Mouse (Mus musculus) CH12.LX (cell line): ENCODE measurements around the gene Nedd4. TPM values are rescaled to one million over a fixed set of nuclear protein-coding genes. Genes with fewer than 3 reads are reported as not detected.
A peak's percentile ranks its signal among the peaks of the same experiment; 100 is the strongest.

ENCODE experiments used
- DNase-seq: peaks from one replicate; pipeline ENCODE4 v3.0.0-alpha.2; 2013; ENCODE audit errors: extremely low read depth
- H3K27ac ChIP-seq: 2 replicates; pipeline ENCODE4 v1.5.1; 2012; ENCODE audit warnings: low read depth, mild to moderate bottlenecking, control low read depth, moderate library complexity; ENCODE audit not compliant: insufficient read depth
- H3K27me3 ChIP-seq: replicated peaks from 2 replicates; pipeline ENCODE3; 2012; ENCODE audit warnings: inconsistent platforms
- H3K36me3 ChIP-seq, 2 experiments: replicated peaks in 1 of 2; 2 replicates each; pipeline versions ENCODE3 to v1.6.1; 2012; ENCODE audit warnings: inconsistent platforms in 1 of 2, low read length in 1 of 2, mild to moderate bottlenecking in 1 of 2, mixed read lengths in 1 of 2, moderate library complexity in 1 of 2; ENCODE audit not compliant: control insufficient read depth in 1 of 2, insufficient read depth in 1 of 2
- H3K4me1 ChIP-seq, 2 experiments: 2 replicates each; pipeline ENCODE4 v1.6.1; 2012; ENCODE audit warnings: inconsistent platforms in 1 of 2, moderate library complexity in 1 of 2; ENCODE audit not compliant: insufficient read depth in 2 of 2, control insufficient read depth in 1 of 2
- H3K4me2 ChIP-seq: 2 replicates; pipeline ENCODE4 v1.6.1; 2012; ENCODE audit warnings: low read depth, mild to moderate bottlenecking, control low read depth; ENCODE audit not compliant: poor library complexity, insufficient read depth, severe bottlenecking
- H3K4me3 ChIP-seq, 3 experiments: fragments of 150-350 bp in 1 of 3; sonication (generic) in 1 of 3; replicated peaks in 1 of 3; 2 replicates each; pipeline versions ENCODE3 to v1.5.1; 2011 to 2012; ENCODE audit warnings: low read depth in 2 of 3, low read length in 2 of 3, mild to moderate bottlenecking in 2 of 3, moderate library complexity in 2 of 3, control low read depth in 1 of 3, improper control_type of control experiment in 1 of 3, inconsistent platforms in 1 of 3, mixed read lengths in 1 of 3; ENCODE audit not compliant: poor library complexity in 1 of 3
- H3K79me2 ChIP-seq: replicated peaks from 2 replicates; pipeline ENCODE4 v1.6.1; 2012; ENCODE audit warnings: mild to moderate bottlenecking, moderate library complexity; ENCODE audit not compliant: control insufficient read depth, poor library complexity, insufficient read depth, severe bottlenecking; ENCODE audit errors: extremely low read depth
- H3K9ac ChIP-seq: 2 replicates; pipeline ENCODE4 v1.6.1; 2012; ENCODE audit warnings: low read depth, mild to moderate bottlenecking, control low read depth, moderate library complexity; ENCODE audit not compliant: insufficient read depth
- H3K9me3 ChIP-seq: replicated peaks from 2 replicates; pipeline ENCODE3; 2012; ENCODE audit warnings: low read length, inconsistent platforms, mixed read lengths
- CHD1 ChIP-seq: IDR thresholded peaks from 2 replicates; pipeline ENCODE4 v1.6.1; 2012; ENCODE audit warnings: low read depth, low read length, improper control_type of control experiment, inconsistent platforms
- CTCF ChIP-seq, 2 experiments: IDR thresholded peaks in 1 of 2; conservative IDR thresholded peaks in 1 of 2; 2 replicates each; pipeline ENCODE4 v1.5.1; 2011 to 2012; ENCODE audit warnings: low read depth in 2 of 2, low read length in 2 of 2, improper control_type of control experiment in 1 of 2, inconsistent platforms in 1 of 2, mild to moderate bottlenecking in 1 of 2, moderate library complexity in 1 of 2
- E2F4 ChIP-seq: IDR thresholded peaks from 2 replicates; pipeline ENCODE4 v1.6.1; 2011; ENCODE audit warnings: low read depth, low read length, improper control_type of control experiment; ENCODE audit not compliant: insufficient replicate concordance
- EP300 ChIP-seq: IDR thresholded peaks from 2 replicates; pipeline ENCODE4 v1.6.1; 2011; ENCODE audit warnings: low read length, improper control_type of control experiment
- ETS1 ChIP-seq: conservative IDR thresholded peaks from 2 replicates; pipeline ENCODE4 v1.6.1; 2012; ENCODE audit warnings: low read depth, mild to moderate bottlenecking, inconsistent platforms, low read length, improper control_type of control experiment, moderate library complexity
- GABPA ChIP-seq: IDR thresholded peaks from 2 replicates; pipeline ENCODE4 v1.6.1; 2012; ENCODE audit warnings: low read depth, low read length, improper control_type of control experiment, inconsistent platforms; ENCODE audit not compliant: insufficient replicate concordance
- HCFC1 ChIP-seq: IDR thresholded peaks from 2 replicates; pipeline ENCODE4 v1.6.1; 2012; ENCODE audit warnings: low read depth, mild to moderate bottlenecking, inconsistent platforms, low read length, improper control_type of control experiment
- IRF4 ChIP-seq: IDR thresholded peaks from 2 replicates; pipeline ENCODE4 v1.6.1; 2014; ENCODE audit warnings: low read depth, mild to moderate bottlenecking, inconsistent platforms, low read length, improper control_type of control experiment
- JUND ChIP-seq: conservative IDR thresholded peaks from 2 replicates; pipeline ENCODE4 v1.6.1; 2011; ENCODE audit warnings: low read depth, low read length, improper control_type of control experiment
- MAX ChIP-seq: IDR thresholded peaks from 2 replicates; pipeline ENCODE4 v1.6.1; 2011; ENCODE audit warnings: low read length, improper control_type of control experiment
- MAZ ChIP-seq: IDR thresholded peaks from 2 replicates; pipeline ENCODE4 v1.6.1; 2012; ENCODE audit warnings: low read depth, mild to moderate bottlenecking, inconsistent platforms, low read length, improper control_type of control experiment, moderate library complexity
- MXI1 ChIP-seq: IDR thresholded peaks from 2 replicates; pipeline ENCODE4 v1.6.1; 2011; ENCODE audit warnings: mild to moderate bottlenecking, low read depth, low read length, improper control_type of control experiment
- MYC ChIP-seq: IDR thresholded peaks from 2 replicates; pipeline ENCODE4 v1.6.1; 2011; ENCODE audit warnings: low read depth, mild to moderate bottlenecking, improper control_type of control experiment, low read length
- NELFE ChIP-seq: IDR thresholded peaks from 2 replicates; pipeline ENCODE4 v1.6.1; 2011; ENCODE audit warnings: low read depth, low read length, improper control_type of control experiment
- NRF1 ChIP-seq: IDR thresholded peaks from 2 replicates; pipeline ENCODE4 v1.6.1; 2014; ENCODE audit warnings: low read depth, mild to moderate bottlenecking, inconsistent platforms, low read length, improper control_type of control experiment, moderate library complexity
- PAX5 ChIP-seq: IDR thresholded peaks from 2 replicates; pipeline ENCODE4 v1.6.1; 2012; ENCODE audit warnings: low read length, inconsistent platforms, mixed read lengths
- RAD21 ChIP-seq: IDR thresholded peaks from 2 replicates; pipeline ENCODE4 v1.6.1; 2011; ENCODE audit warnings: low read depth, mild to moderate bottlenecking, low read length, improper control_type of control experiment, moderate library complexity
- RCOR1 ChIP-seq: conservative IDR thresholded peaks from 2 replicates; pipeline ENCODE4 v1.6.1; 2012; ENCODE audit warnings: low read depth, mild to moderate bottlenecking, inconsistent platforms, low read length, improper control_type of control experiment
- SIN3A ChIP-seq: IDR thresholded peaks from 2 replicates; pipeline ENCODE4 v1.6.1; 2012; ENCODE audit warnings: low read length, improper control_type of control experiment, inconsistent platforms
- SMC3 ChIP-seq: IDR thresholded peaks from 2 replicates; pipeline ENCODE4 v1.6.1; 2011; ENCODE audit warnings: low read depth, low read length, improper control_type of control experiment
- TBP ChIP-seq: conservative IDR thresholded peaks from 2 replicates; pipeline ENCODE4 v1.6.1; 2011; ENCODE audit warnings: low read depth, low read length, improper control_type of control experiment
- ZC3H11A ChIP-seq: IDR thresholded peaks from 2 replicates; pipeline ENCODE4 v1.6.1; 2012; ENCODE audit warnings: low read depth, mild to moderate bottlenecking, inconsistent platforms, low read length, improper control_type of control experiment
- ZKSCAN1 ChIP-seq: IDR thresholded peaks from 2 replicates; pipeline ENCODE4 v1.6.1; 2012; ENCODE audit warnings: low read depth, inconsistent platforms, low read length, improper control_type of control experiment, borderline replicate concordance
- ZNF384 ChIP-seq: IDR thresholded peaks from 2 replicates; pipeline ENCODE4 v1.6.1; 2012; ENCODE audit warnings: low read depth, low read length, improper control_type of control experiment, inconsistent platforms
- dilution Hi-C: fragments of 300-500 bp; cut with MboI; formaldehyde crosslinking; loops from 2 replicates; pipeline ENCODE4 v1.14.3; 2020; ENCODE audit warnings: low sequenced_read_pairs; ENCODE audit not compliant: extremely low pct_unique_long_range_greater_than_20kb, extremely low pct_ligation_motif_present
- in situ Hi-C: fragments of 300-500 bp; cut with MboI; formaldehyde crosslinking; loops from 3 replicates; pipeline ENCODE4 v1.14.3; 2019; ENCODE audit warnings: low sequenced_read_pairs, low pct_ligation_motif_present, low pct_unique_long_range_greater_than_20kb, mixed read lengths
- polyA plus RNA-seq: library from polyadenylated mRNA; unstranded; fragments of >175 nt; gene quantifications from 2 replicates; pipeline ENCODE4 v1.2.1, GENCODE M21; 2012; ENCODE audit warnings: low read depth; ENCODE audit not compliant: insufficient read length
- total RNA-seq, 2 experiments: library from RNA; depleted of rRNA; stranded (reverse); fragments of 300-350 nt in 1 of 2; fragments of >200 nt in 1 of 2; gene quantifications; 2 replicates each; pipeline ENCODE4 v1.2.3; 2012 to 2014

Gene Nedd4
- total and polyA plus RNA-seq, 3 experiments = 56.9 to 211 (median 206) TPM

DNA sequence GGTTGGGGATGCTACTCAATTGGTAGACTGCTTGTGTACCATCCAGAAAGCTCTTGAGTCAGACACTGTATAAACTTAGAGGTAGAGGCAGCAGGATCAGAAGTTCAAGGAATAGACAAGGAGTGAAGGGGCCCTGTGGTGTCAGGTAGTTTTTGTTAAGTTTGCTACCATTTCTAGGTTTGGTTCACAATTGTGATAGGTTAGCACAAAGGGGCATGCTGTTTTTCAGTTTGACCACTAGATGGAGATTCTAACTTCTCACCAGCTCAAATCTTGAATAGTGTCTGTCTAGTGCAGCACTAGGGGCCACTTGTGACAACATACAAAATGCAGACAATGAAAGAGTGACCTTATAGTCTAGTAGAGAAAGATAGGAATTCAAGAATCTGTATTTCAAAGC lies 27.0 kb upstream of the Nedd4 start:
- no peaks in the 10 kb centered on the region for H3K79me2 ChIP-seq
- DNase-seq = peak; percentile 53
- dilution Hi-C loops (no loop called here), in situ Hi-C loops (loop anchor here (5.0 kb wide), 1 partner anchor 37 kb away; no protein-coding TSS in a partner anchor)
- H3K36me3 ChIP-seq = no peaks in the 10 kb centered on the region
- no peaks in the 10 kb centered on the region for H3K27me3 ChIP-seq
- no peak overlapping the region for H3K9ac ChIP-seq
- no peak overlapping the region for H3K27ac ChIP-seq
- no peaks in the 10 kb centered on the region for H3K9me3 ChIP-seq
- peaks cover 0 to 24% of the 10 kb centered on the region in 2 experiments; a peak in 2 of 4 replicates for H3K4me1 ChIP-seq
- TF ChIP-seq MYC = peak; percentile 55; the same call in 1 of the 2 replicates
- TF ChIP-seq MAX = peak; percentile 44; the same call in 1 of the 2 replicates
- TF ChIP-seq ZC3H11A = peak; percentile 41; the same call in 1 of the 2 replicates
- no peak for TF ChIP-seq TBP
- no peak for TF ChIP-seq ZKSCAN1
- TF ChIP-seq E2F4 = no peak
- TF ChIP-seq PAX5 = no peak
- no peak for TF ChIP-seq EP300
- no peak for TF ChIP-seq NELFE
- no peak for TF ChIP-seq IRF4
- TF ChIP-seq RCOR1 = no peak
- TF ChIP-seq SIN3A = no peak
- peak; percentile 84 for TF ChIP-seq SMC3
- no peak for TF ChIP-seq GABPA
- peak; percentile 21; the same call in 1 of the 2 replicates for TF ChIP-seq JUND
- TF ChIP-seq CHD1 = no peak
- no peak for TF ChIP-seq MAZ
- no peak for TF ChIP-seq NRF1
- TF ChIP-seq ETS1 = no peak
- TF ChIP-seq ZNF384 = peak; percentile 35; the same call in 1 of the 2 replicates
- peak; percentile 73 to 90 for TF ChIP-seq CTCF (conservative IDR thresholded peaks at IDR 0.05 in 1 of 2, IDR thresholded peaks at IDR 0.05 in 1 of 2; ENCODE audit: low read depth in 2 of 2, low read length in 2 of 2)
- TF ChIP-seq RAD21 = peak; percentile 70
- no peak for TF ChIP-seq MXI1
- TF ChIP-seq HCFC1 = no peak
- no peak overlapping the region for H3K4me2 ChIP-seq
- H3K4me3 ChIP-seq = no peak overlapping the region

DNA sequence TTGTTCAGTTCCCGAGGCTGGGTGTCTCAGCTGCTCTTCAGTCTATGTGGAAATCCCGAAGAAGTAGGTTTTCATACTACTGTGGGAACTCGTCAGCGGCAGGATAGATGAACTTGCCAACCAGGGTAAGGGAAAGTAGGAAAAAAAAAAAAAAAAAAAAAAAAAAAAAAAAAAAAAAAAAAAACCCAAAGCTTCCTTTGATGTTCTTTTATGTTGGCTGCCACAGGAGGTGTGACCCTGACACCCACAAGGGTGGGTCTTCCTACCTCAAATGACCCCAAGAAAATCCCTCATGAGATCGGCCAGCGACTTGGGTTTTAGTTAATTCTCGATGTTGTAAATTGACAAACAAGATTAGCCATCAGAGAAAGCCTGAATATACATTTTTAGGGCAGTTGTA lies 25.6 kb upstream of the Nedd4 start:
- Histone ChIP-seq H3K4me2 (no peak overlapping the region), H3K9ac (no peak overlapping the region), H3K4me1 (peaks cover 7 to 38% of the 10 kb centered on the region in 2 experiments), H3K9me3 (no peaks in the 10 kb centered on the region), H3K27me3 (no peaks in the 10 kb centered on the region), H3K79me2 (no peaks in the 10 kb centered on the region), H3K4me3 (no peak overlapping the region), H3K36me3 (no peaks in the 10 kb centered on the region), H3K27ac (no peak overlapping the region)
- no peak for DNase-seq
- dilution Hi-C loops (no loop called here), in situ Hi-C loops (loop anchor here (5.0 kb wide), 1 partner anchor 36 kb away; no protein-coding TSS in a partner anchor)
- peak; percentile 71 for TF ChIP-seq ZNF384
- TF ChIP-seq MAZ = no peak
